Comparison of ENCODE assay signal across 21 mouse cellular contexts in genomic region chr11:52089291-52089690, GRCm38 (mm10). TPM values are rescaled to one million over a fixed set of nuclear protein-coding genes. Genes with fewer than 3 reads are reported as not detected.
DNase-seq lines count a peak whose midpoint lies in the region; ATAC-seq and TF ChIP-seq lines count a peak whose summit lies in the region.
"Had no signal": no experiment of that assay in that cellular context is flagged by ENCODE, and none has a peak within 500 bp of the region (broad histone marks: within the 10 kb centered on the region; RNA-seq: fewer than 3 reads in every experiment).

No protein-coding gene starts in this region.

- ATAC-seq in kidney, embryonic 16.5 days (ENCODE audit: low FRiP score, low TSS enrichment): no peak
- ATAC-seq in limb, embryonic 14.5 days (ENCODE audit: low FRiP score, low read depth): no peak
- ATAC-seq in forebrain, postnatal 0 days: no peak
- ATAC-seq in erythroblast, adult 5-6 weeks (replicated peaks; ENCODE audit: low FRiP score, poor library complexity, severe bottlenecking): no peak
- ATAC-seq: forebrain, embryonic 13.5 days; intestine, embryonic 15.5 days; liver, postnatal 0 days had no signal

- no peak for TF ChIP-seq CTCF in kidney, adult 2 months (conservative IDR thresholded peaks at IDR 0.05; ENCODE audit: insufficient read depth, insufficient read length, low read depth, low read length)
- no peak for TF ChIP-seq CTCF in forebrain, postnatal 0 days (IDR thresholded peaks at IDR 0.05; ENCODE audit: low read depth)

- 60% methylated on average over 8 of the region's 8 CpGs for WGBS in heart, embryonic 10.5 days
- WGBS in kidney, embryonic 16.5 days: 22% methylated on average over 8 of the region's 8 CpGs
- 47% methylated on average over 8 of the region's 8 CpGs for WGBS in kidney, adult 2 months
- 57% methylated on average over 8 of the region's 8 CpGs for WGBS in limb, embryonic 14.5 days
- 74% methylated on average over 8 of the region's 8 CpGs for WGBS in forebrain, postnatal 0 days

- peak overlapping the region; percentile 30 for H3K4me2 ChIP-seq in kidney, embryonic 16.5 days (replicated peaks; ENCODE audit: low read depth, low read length)
- H3K4me2 ChIP-seq in limb, embryonic 14.5 days (replicated peaks; ENCODE audit: low read depth, low read length, severe bottlenecking): no peak overlapping the region
- no peak overlapping the region for H3K4me2 ChIP-seq in forebrain, postnatal 0 days (ENCODE audit: low read depth)
- H3K4me2 ChIP-seq: forebrain, embryonic 13.5 days; hindbrain, embryonic 12.5 days; intestine, embryonic 15.5 days had no signal

- intact Hi-C loops in heart, postnatal 36 days (cut with DNase I): no loop called here

- no peaks in the 10 kb centered on the region for H3K9me3 ChIP-seq in heart, embryonic 10.5 days
- no peaks in the 10 kb centered on the region for H3K9me3 ChIP-seq in kidney, embryonic 16.5 days (ENCODE audit: low read length)
- no peaks in the 10 kb centered on the region for H3K9me3 ChIP-seq in limb, embryonic 14.5 days (ENCODE audit: control insufficient read depth, low read length)
- H3K9me3 ChIP-seq in forebrain, postnatal 0 days (ENCODE audit: low read length): no peaks in the 10 kb centered on the region
- H3K9me3 ChIP-seq: forebrain, embryonic 13.5 days; hindbrain, embryonic 12.5 days; intestine, embryonic 15.5 days had no signal

- peaks cover 19% of the 10 kb centered on the region for H3K4me1 ChIP-seq in heart, embryonic 10.5 days
- H3K4me1 ChIP-seq in kidney, embryonic 16.5 days (ENCODE audit: insufficient read depth, low read length): peaks cover 10% of the 10 kb centered on the region
- H3K4me1 ChIP-seq in kidney, adult 2 months (ENCODE audit: control insufficient read depth, insufficient read depth, low read length): no peaks in the 10 kb centered on the region
- H3K4me1 ChIP-seq in limb, embryonic 14.5 days (ENCODE audit: control insufficient read depth, insufficient read depth, low read length): peaks cover 15% of the 10 kb centered on the region; the same call in 1 of the 2 replicates
- H3K4me1 ChIP-seq in forebrain, postnatal 0 days (ENCODE audit: insufficient read depth): peaks cover 19% of the 10 kb centered on the region

- H3K36me3 ChIP-seq in heart, embryonic 10.5 days: no peaks in the 10 kb centered on the region
- no peaks in the 10 kb centered on the region for H3K36me3 ChIP-seq in kidney, embryonic 16.5 days (ENCODE audit: insufficient read depth, low read length)
- H3K36me3 ChIP-seq in kidney, adult 2 months (ENCODE audit: control insufficient read depth, insufficient read depth, low read length): no peaks in the 10 kb centered on the region
- H3K36me3 ChIP-seq in limb, embryonic 14.5 days (ENCODE audit: control insufficient read depth, insufficient read depth, low read length): no peaks in the 10 kb centered on the region
- H3K36me3 ChIP-seq in forebrain, postnatal 0 days (ENCODE audit: insufficient read depth): no peaks in the 10 kb centered on the region
- H3K36me3 ChIP-seq: hindbrain, embryonic 12.5 days; intestine, embryonic 15.5 days had no signal

- H3K27me3 ChIP-seq in heart, embryonic 10.5 days (ENCODE audit: insufficient read depth, poor library complexity, severe bottlenecking): no peaks in the 10 kb centered on the region
- no peaks in the 10 kb centered on the region for H3K27me3 ChIP-seq in kidney, embryonic 16.5 days (ENCODE audit: insufficient read depth, low read length)
- no peaks in the 10 kb centered on the region for H3K27me3 ChIP-seq in kidney, adult 2 months (replicated peaks; ENCODE audit: control insufficient read depth, insufficient read depth, low read length)
- no peaks in the 10 kb centered on the region for H3K27me3 ChIP-seq in limb, embryonic 14.5 days (ENCODE audit: control insufficient read depth, insufficient read depth, low read length)
- H3K27me3 ChIP-seq in forebrain, postnatal 0 days (ENCODE audit: insufficient read depth, low read length): no peaks in the 10 kb centered on the region
- H3K27me3 ChIP-seq: forebrain, embryonic 13.5 days; intestine, embryonic 15.5 days had no signal

- no peak overlapping the region for H3K9ac ChIP-seq in kidney, embryonic 16.5 days (replicated peaks; ENCODE audit: low read length)
- peak overlapping the region; percentile 25; the same call in 1 of the 2 replicates for H3K9ac ChIP-seq in limb, embryonic 14.5 days (ENCODE audit: low read depth, low read length, severe bottlenecking)
- H3K9ac ChIP-seq in forebrain, postnatal 0 days: no peak overlapping the region
- H3K9ac ChIP-seq: forebrain, embryonic 13.5 days; hindbrain, embryonic 12.5 days; intestine, embryonic 15.5 days; liver, postnatal 0 days had no signal

- no peak overlapping the region for H3K4me3 ChIP-seq in heart, embryonic 10.5 days
- H3K4me3 ChIP-seq in kidney, embryonic 16.5 days (ENCODE audit: low read length): no peak overlapping the region
- H3K4me3 ChIP-seq in kidney, adult 2 months (ENCODE audit: insufficient read depth, low read depth, low read length): no peak overlapping the region
- H3K4me3 ChIP-seq in limb, embryonic 14.5 days (replicated peaks; ENCODE audit: low read length): no peak overlapping the region
- H3K4me3 ChIP-seq in forebrain, postnatal 0 days (ENCODE audit: low read depth, low read length): no peak overlapping the region
- H3K4me3 ChIP-seq: forebrain, embryonic 13.5 days; hindbrain, embryonic 12.5 days; intestine, embryonic 15.5 days had no signal

- DNase-seq in heart, embryonic 10.5 days (ENCODE audit: low spot score): no peak
- DNase-seq in heart, postnatal 36 days: no peak
- DNase-seq in kidney, adult 2 months: no peak
- DNase-seq in ZHBTc4 (ENCODE audit: low read depth, low spot score): peak; percentile 31
- DNase-seq in limb, embryonic 14.5 days (ENCODE audit: low spot score): no peak
- DNase-seq in forebrain, postnatal 0 days: no peak
- DNase-seq: adrenal gland, postnatal 14 days; B cell, adult 2 months; cerebellum, adult 9-10 months; layer of hippocampus, adult 9-11 months; liver, postnatal 0 days; thymus, adult 18-20 months had no signal

- no peak for TF ChIP-seq POLR2A in kidney, adult 2 months (IDR thresholded peaks at IDR 0.05; ENCODE audit: low read depth, low read length)
- no peak for TF ChIP-seq POLR2A in limb, embryonic 14.5 days (IDR thresholded peaks at IDR 0.05; ENCODE audit: borderline replicate concordance, extremely low read depth, insufficient read depth, insufficient read length)

- H3K27ac ChIP-seq in heart, embryonic 10.5 days: peak overlapping the region; percentile 17; the same call in 1 of the 2 replicates
- H3K27ac ChIP-seq in kidney, embryonic 16.5 days (ENCODE audit: low read length): peak overlapping the region; percentile 20
- no peak overlapping the region for H3K27ac ChIP-seq in kidney, adult 2 months (ENCODE audit: insufficient read depth, low read depth, low read length)
- peak overlapping the region; percentile 14; the same call in 1 of the 2 replicates for H3K27ac ChIP-seq in limb, embryonic 14.5 days (replicated peaks; ENCODE audit: low read depth, low read length)
- no peak overlapping the region for H3K27ac ChIP-seq in forebrain, postnatal 0 days (ENCODE audit: low read depth, low read length)
- H3K27ac ChIP-seq: forebrain, embryonic 13.5 days; hindbrain, embryonic 12.5 days; intestine, embryonic 15.5 days had no signal

RNA-seq across cellular contexts. Expression of gene Ppp2ca, which starts 9.2 kb away (rescaled TPM):
- polyA plus RNA-seq in heart, embryonic 10.5 days (2016; fragmentation: Nextera tagmentation; extraction: Ambion mirVana): 66.2 and 91.4 TPM in 2 replicates
- 10 to 100 TPM; 52.5 to 55.2 TPM for total RNA-seq in heart, postnatal 36 days (2021)
- 68.4 and 75.1 TPM in 2 replicates for polyA plus RNA-seq in kidney, embryonic 16.5 days (2015; fragmentation: Nextera tagmentation; extraction: Ambion mirVana)
- polyA plus RNA-seq in kidney, adult 2 months (2012; rRNA removed): 30.9 and 38.0 TPM in 2 replicates
- polyA plus RNA-seq in limb, embryonic 14.5 days (2012; rRNA removed): 63.9 and 65.6 TPM in 2 replicates
- 88.4 and 93.6 TPM in 2 replicates for polyA plus RNA-seq in limb, embryonic 14.5 days (2014; fragmentation: Nextera tagmentation; extraction: Ambion mirVana)
- total RNA-seq in forebrain, postnatal 0 days (2014; rRNA removed): 141 and 143 TPM in 2 replicates
- polyA plus RNA-seq in forebrain, postnatal 0 days (2015; fragmentation: Nextera tagmentation; extraction: Ambion mirVana): 105 and 112 TPM in 2 replicates
- total RNA-seq in erythroblast, adult 5-6 weeks (2015; ENCODE audit: low replicate concordance): 30.4 and 41.4 TPM in 2 replicates
- total RNA-seq in erythroblast, adult 5-6 weeks (2017; ENCODE audit: low replicate concordance): 47.7 and 48.0 TPM in 2 replicates

RNA-seq across cellular contexts. Expression of gene Olfr1373, which starts 56.0 kb away (rescaled TPM):
- polyA plus RNA-seq in heart, embryonic 10.5 days (2016; fragmentation: Nextera tagmentation; extraction: Ambion mirVana): not detected in 2 replicates
- total RNA-seq in heart, postnatal 36 days (2021): not detected
- not detected in 2 replicates for polyA plus RNA-seq in kidney, embryonic 16.5 days (2015; fragmentation: Nextera tagmentation; extraction: Ambion mirVana)
- not detected in 2 replicates for polyA plus RNA-seq in kidney, adult 2 months (2012; rRNA removed)
- not detected in 2 replicates for polyA plus RNA-seq in limb, embryonic 14.5 days (2012; rRNA removed)
- polyA plus RNA-seq in limb, embryonic 14.5 days (2014; fragmentation: Nextera tagmentation; extraction: Ambion mirVana): not detected in 2 replicates
- not detected in 2 replicates for total RNA-seq in forebrain, postnatal 0 days (2014; rRNA removed)
- polyA plus RNA-seq in forebrain, postnatal 0 days (2015; fragmentation: Nextera tagmentation; extraction: Ambion mirVana): not detected in 2 replicates
- total RNA-seq in erythroblast, adult 5-6 weeks (2015; ENCODE audit: low replicate concordance): not detected in 2 replicates
- total RNA-seq in erythroblast, adult 5-6 weeks (2017; ENCODE audit: low replicate concordance): not detected in 2 replicates
- total RNA-seq: adrenal gland, postnatal 14 days; left cerebral cortex, postnatal 36 days; neutrophil, adult 5-6 weeks had no signal
- polyA plus RNA-seq: embryonic facial prominence, embryonic 11.5 days; forebrain, embryonic 13.5 days; hindbrain, embryonic 12.5 days; intestine, embryonic 15.5 days; liver, postnatal 0 days; spleen, adult 2 months had no signal

Comparison
In these comparisons a context has a peak if more than half of its experiments do, and no peak if none do; other contexts are left out.
1. H3K27ac ChIP-seq: peak in heart, embryonic 10.5 days (single experiment), kidney, embryonic 16.5 days (single experiment) and limb, embryonic 14.5 days (single experiment); none in kidney, adult 2 months (single experiment) and forebrain, postnatal 0 days (single experiment).